Mouse (Mus musculus) kidney, adult 18-20 months (tissue): ENCODE results near the gene Cc2d2b.

ENCODE experiments used
- DNase-seq: peaks from one replicate; pipeline ENCODE4 v3.0.0; 2021

Gene Cc2d2b

DNA sequence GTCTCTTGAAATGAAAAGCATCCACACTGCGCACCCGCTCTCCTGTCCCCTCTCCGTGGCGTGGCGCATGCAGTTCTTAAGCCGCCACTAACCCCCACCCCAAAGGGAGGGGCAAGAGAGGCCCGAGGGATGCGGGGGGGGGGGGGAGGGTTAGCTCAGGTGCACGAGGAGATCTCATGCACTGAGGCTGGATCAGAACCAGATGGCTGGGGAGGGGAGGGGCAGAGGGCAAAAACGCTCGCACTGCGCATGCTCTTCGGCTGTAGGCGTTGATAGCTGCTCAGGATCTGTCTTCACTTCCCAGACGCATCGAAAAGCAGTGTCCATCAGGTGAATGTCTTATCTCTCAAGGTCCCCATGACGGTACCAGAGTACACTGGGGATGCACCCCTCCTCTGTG lies at the start of gene Cc2d2b:
TSS of gene Cc2d2b (plus strand) at position 195 of the 400 bp plus-strand sequence.
- DNase-seq = no peak

DNA sequence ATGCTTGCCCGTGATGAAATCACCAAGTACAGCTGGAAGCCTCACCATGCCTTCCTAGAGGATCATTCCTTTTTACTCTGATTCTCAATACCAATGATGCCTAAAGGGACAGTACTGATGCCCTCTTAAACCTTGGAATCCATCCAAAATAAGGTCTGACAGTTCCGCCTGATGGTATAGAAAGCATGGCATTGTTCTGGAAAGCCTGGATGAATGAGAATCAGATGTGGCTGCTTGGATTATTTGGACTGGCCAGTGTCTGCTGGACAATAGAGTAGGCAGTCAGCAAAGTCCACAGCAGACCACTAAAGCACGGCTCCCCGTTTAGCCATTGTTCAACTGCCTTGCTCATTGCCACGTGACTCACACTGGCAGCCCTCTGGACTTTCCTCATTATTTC lies 48.7 kb upstream of the Cc2d2b start:
- DNase-seq = no peak

DNA sequence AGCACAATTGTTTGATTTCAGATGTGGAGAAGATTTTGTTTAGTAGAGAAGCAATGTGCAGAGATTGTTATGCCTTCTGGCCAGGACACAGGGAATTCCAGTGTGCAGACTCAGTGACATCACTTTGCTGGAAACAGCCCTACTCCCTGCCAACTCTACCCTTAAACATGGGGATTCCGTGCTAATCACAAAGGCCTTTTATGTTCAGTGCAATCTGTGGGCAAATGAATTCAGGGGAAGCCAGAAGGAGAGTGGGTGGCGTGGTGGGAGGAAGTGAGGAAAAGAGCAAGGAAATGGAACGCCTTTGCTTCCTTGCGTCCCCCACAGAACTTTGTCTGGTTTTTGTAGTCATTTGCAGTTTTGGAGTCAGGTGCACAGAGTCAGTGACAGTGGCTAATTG lies 46.1 kb upstream of the Cc2d2b start:
- no peak for DNase-seq

DNA sequence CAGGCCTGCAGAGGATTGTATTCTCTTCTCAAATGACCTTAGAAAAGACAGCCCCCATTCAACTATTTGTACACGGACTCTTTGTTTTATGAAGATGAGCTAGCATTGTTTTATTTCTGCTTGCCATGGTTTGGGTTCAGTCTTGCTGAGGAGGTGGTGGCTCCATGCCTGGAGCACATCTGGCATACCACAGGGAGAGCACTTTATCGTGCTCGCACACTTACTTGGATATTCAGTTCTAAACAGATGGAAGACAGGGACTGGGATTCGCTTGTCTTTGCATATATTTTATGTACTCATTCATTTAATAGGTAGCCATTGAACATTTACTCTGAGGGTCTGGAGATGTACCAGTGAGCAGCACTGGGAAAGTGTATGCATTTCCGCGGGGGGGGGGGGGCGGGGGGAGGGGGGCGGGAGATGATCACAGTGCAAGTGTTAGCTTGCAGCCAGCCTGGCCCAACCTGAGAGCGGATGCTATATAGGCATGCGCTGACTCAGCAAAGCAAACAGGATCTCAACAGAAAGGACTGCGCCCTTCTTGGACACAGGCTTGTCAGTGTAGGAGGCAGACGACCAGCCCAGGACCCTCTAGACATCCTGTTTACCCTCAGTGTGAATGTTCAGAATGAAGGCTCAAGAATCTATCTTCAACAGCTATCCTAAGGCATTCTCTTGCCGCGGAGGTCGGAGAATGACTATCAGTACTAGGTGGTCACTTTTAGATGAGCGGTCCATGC lies 35.5 kb upstream of the Cc2d2b start:
- DNase-seq = no peak

DNA sequence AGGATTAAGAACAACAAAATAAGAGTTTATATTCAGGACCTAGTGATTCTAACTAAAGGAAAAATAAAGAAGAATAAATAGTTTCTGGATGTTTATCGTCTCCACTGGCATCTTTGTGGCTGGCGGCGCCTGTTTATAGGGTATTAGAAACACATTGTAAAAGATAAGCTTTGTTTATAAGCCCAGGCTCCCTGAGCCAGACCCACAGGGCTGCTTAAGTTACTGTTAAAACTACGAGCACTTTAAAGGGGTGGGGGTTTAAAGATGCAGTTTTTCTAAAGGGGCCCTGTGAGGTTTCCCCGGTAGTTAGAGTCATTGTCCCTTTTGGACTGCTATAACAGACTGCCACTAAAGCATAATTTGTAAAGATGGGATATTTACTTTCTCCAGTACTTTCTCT lies 33.9 kb upstream of the Cc2d2b start:
- DNase-seq = no peak

DNA sequence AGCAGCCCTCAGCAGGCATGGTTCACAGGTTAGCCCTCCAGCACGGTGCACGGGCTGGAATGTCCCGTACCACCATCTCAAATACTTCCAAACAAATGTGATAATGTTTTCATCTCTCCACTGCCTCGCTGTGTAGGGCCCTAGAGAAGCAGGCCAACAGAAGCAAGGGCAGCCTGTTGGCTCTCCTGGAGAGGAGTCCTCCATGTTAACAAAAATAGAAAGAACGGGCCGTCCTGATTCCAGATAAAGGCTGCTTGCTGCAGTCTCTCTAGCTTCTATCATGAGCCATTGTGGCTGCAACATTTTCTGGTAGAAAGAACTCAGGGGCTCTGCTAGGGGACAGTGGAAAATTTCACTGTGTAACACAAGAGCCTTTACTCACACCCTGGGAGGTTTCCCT lies 31.6 kb upstream of the Cc2d2b start:
- no peak for DNase-seq

DNA sequence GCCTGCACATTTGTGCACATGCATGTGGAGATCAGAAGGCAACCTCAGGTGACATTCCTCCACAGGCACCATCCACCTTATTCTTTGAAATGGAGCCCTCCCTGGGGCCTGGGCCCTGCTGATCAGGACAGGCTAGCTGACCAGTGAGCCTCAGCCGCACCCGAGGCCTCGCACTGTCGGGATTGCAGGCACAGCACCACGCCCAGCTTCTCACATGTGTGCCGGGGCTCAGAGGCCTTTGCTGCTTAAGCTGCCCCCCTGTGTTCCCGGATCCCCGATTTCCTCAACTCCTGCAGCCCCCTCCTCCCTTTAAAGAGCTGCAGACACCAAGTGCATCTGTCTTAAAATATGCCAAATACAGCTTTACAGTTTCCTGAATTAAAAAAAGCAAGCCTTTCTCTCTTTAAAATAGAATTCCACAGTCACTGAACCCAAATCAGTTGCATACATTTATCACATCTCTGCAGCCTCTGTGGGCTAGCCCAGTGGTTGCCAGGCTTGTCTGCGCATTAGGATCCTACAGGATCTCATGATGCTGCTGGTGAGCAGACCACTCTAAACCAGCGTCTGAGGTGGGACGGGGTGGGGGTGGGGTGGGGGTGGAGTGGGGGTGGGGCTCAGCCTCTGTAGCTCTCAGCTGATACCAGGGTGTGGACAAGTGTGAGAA lies 29.0 kb upstream of the Cc2d2b start:
- DNase-seq = no peak

DNA sequence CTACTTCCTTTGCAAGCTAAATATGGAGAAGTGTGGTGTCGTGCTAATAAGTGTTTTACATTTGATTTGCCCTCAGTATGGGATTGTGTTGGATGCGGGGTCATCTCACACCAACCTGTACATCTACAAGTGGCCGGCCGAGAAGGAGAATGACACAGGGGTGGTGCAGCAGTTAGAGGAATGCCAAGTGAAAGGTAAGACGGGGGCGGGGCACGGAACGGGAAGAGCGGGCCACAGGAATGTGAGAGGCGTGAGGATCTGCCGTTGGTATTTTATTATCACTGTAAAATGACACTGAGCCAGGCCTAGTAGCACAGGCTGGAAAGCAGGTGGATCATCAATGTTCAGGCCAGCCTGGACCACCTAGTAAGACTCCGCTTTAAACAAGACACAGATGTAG lies 28.2 kb upstream of the Cc2d2b start:
- no peak for DNase-seq

DNA sequence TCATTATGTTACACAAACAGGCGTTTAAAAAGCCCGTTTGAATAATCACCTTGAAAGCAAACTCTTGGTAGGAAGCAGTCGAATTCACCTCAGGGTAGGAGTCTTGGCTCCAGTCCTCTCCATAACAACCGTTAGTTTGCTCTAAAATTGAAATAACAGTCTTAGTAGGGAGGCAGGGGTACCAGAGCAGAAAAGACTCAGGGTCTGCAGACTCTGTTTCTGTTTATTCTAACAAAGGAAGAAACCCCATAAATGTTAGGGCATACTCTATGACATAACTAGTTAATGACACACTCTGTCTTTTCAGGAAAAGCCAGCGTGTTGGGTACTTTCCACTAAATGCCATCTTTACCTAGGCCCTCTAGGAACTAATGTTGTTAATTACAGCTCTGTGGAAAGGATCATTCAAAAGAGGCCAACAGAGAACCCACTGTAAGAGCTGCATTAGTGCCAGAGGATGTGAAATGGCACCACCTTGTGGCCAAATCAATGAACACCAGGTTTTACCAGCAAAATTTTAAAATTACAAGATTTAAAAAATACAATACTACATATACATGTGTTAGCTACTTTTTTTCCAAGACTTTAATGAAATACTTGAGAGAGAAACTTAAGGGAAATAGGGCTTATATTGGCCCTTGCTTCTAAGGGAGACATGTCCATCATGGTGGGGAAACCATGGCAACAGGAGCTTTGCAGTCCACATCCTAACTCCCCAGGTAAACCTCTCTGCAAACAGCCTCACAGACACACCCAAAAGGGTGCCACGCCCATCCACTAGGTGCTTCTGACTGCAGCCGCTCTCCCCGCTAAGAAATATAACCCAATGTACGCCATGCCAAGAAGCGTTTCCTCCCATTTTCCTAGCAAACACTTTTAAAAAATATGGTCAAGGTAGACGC lies 26.2 kb upstream of the Cc2d2b start:
- peak; percentile 38 for DNase-seq

DNA sequence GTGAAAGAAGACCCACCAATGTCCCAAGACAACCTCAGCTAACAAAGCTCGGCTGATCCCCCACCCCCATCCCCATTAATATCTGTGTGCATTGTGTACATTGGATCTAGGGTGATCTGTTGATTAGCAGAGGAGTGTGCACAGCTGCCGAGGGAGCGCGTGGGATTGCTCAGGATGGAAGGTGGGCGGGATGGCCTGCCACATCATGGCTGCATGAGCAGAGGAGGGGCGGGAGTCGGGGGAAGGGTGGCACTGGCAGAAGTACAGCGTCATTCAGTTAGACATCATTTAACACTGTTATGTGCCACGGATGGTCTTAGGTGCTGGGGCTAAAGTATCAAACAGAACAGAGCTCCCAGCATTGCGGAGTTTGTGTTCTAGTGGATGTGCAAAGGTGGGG lies 25.0 kb upstream of the Cc2d2b start:
- no peak for DNase-seq

DNA sequence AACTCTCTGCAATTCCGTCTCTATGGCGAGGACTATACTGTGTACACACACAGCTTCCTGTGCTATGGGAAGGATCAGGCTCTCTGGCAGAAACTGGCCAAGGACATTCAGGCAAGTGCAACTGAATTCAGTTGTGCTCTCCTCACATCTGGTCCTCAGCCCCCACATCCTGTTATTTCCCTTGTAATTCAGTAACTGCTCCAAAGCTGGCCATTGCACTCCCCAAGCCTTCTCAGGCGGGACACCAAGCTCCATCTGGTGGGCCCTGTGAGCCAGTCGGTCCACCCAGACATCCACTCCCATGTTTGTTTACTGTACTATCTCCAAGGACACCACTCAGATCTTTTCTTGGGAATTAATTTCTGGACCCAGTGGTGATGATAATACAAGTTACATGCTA lies 22.4 kb upstream of the Cc2d2b start:
- no peak for DNase-seq

DNA sequence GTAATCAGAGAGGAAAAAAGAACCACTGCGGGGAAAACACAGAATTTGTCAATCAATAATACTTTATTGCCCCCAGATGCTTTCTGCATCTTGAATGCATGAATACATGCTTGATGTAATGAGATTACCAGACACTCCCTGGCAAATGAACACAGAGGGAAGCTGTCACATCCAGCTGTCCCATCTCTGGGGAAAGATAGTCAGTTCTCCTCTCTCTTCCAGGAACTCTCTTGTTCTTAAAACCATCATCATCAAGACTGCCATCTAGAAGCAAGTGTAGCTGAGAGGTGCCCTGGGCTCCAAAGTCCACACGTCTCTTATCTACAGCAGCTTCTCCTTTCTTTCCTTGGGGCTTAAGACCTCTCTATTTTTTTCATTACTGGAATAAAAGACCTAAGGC lies 21.9 kb upstream of the Cc2d2b start:
- no peak for DNase-seq

DNA sequence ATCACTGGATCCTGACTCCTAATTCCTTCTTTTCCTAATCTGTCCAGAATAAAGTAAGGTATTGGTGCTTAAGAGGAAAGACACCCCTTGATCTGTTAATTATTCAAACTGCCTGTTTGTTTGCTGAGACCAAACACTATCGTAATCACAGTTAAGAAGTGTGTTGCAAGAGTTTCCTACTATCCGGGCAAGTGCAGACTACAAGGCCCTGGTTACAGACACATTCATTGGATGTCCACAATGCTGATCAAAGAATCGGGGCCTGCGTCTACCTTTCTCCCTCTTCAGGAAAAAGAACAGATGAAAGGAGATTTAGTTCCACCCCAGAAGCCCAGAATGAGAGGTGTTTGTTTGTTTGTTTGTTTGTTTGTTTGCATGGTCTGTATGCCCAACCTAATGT lies 20.3 kb upstream of the Cc2d2b start:
- no peak for DNase-seq

DNA sequence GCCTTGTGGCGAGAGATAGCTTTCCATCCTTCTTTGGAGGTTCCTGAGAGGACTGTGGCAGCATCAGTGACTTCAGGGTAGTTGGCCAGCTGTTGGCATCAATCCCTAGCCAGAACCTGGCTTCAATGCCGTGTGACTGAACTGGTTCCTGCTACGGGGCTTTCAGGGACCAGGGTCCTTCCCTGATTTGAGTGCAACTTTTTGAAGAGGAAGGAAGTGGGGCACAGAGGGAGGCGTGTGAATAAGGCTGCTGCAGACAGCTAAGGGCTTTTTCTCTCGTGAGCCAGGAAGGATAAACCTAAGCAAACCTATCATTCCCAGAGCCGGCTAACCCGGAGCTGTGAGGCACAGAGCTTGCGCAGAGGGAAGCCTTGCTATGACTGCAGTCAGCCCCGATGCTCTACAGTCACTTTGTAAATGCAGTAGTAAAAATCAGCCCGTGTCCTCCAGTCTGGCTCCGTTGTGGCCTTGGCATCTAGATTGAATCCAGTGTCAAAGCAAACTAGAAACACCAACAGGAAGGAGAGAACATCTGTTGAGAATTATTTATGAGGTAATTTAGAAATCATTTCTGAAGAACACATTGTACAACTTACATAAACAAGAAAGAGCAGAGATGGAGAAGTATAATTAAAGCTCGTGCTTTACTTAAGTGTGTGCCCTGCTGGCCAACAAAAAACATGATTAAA lies 19.7 kb upstream of the Cc2d2b start:
- DNase-seq = no peak

DNA sequence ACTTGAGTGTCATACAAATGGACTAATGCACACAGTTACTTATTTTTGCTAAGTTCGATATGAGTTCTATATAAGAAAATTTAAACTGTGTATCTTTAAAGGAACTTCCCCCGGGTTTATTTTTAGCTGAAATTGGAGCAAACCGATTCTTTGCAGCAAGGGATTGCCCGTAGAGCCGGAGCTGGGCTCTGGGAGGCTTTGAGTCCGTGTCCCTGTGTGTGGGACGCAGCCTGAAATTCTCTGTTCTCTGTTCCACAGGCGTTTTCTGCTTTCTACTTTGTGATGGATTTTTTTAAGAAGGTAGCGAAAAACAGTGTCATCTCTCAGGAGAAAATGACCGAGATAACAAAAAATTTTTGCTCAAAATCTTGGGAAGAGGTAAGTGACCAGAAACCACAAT lies 15.1 kb upstream of the Cc2d2b start:
- DNase-seq = no peak

DNA sequence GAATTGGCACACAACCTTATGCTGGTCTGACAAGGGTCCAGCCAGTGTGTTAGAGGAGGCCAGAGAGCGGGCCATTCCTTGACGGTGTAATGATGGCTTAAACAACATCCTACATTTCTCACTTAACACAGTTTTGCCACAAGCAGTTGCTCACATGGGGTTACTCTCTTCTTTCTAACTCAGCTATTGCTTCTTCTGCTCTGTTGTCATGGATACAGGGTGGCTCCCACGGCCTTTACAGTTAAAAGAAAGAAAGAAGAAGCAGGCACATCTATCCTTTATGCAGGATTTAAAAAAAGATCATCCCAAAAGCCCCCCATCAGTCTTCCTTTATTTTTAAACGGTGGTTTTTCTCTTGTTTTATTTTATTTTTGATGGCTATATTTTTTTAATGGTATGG lies 14.7 kb upstream of the Cc2d2b start:
- no peak for DNase-seq

DNA sequence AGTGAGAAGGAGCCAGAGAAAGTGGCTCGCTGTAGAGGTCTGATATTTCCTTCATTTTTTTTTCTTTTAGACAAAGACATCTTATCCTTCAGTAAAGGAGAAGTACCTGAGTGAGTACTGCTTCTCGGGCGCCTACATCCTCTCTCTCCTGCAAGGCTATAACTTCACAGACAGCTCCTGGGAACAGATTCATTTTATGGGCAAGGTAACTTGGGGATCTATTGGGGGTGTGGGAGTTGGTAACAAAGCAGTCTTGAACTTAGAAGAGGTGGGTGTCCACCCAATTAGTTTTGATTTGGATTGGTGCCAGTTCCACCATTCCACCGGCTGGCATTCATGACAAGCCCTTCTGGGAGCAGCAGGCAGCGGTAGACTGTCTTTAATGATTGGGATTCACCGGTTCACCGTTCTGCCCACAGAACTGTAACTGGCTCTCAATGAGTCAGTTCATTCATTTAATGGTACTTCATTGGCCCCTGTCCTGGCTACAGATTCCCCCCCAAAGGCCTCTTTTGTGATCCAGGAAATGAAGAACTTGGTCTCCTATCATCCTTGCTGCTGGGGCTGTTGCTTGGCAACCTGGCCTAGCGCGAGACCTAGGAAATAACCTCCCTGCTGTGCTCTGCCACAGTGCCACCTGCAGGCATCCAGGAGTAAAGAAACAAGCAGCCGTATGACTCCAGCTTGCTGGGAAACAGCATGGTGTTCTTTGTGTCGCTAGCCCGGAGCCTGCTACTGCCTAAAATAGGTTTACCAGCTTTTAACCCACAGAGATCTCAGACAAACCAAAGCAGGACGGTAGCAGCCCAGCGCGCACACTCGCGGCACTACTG lies 11.7 kb upstream of the Cc2d2b start:
- peak; percentile 47 for DNase-seq

DNA sequence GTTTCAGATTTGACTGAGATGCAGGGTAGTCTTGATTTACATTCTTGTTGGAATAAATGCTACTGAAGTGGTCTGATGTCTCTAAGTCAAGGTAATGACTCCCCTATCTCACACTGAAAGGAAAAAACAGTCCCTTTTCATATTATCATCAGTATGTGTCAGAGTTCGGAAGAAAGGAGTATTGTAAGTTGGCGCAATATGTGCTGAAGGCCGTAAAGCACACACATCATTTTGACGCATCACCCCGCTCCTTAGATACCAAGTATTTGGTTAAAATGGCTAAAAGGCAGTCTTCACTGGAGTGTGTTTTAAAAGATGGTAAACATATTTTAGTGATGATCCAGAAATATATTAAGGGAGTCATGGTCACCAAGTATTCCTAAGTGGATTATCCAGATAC lies 10.9 kb upstream of the Cc2d2b start:
- DNase-seq = no peak

DNA sequence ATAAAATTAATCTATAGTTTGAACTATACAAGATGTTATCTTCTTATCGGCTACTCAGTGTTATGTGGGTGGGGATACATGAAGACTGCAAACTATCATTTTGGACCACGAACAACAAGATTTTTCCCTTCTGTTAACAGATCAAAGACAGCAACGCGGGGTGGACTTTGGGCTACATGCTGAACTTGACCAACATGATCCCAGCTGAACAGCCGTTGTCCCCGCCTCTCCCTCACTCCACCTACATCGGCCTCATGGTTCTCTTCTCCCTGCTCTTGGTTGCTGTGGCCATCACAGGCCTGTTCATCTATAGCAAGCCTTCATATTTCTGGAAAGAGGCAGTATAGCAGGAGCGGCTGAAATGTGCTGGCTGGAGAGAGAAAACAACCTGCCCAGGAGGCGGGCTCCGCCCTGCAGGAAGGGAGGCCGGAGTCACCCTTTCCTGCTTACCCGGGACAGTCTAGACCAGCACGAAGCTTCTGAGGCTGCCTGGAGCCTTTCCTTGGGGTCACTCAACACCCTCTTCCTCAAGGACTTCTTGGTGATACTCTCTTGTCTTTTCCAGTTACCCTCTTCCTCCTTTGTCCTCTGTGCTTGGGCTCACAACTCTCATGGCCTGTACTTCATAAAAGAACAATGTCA lies 9.7 kb upstream of the Cc2d2b start:
- no peak for DNase-seq

DNA sequence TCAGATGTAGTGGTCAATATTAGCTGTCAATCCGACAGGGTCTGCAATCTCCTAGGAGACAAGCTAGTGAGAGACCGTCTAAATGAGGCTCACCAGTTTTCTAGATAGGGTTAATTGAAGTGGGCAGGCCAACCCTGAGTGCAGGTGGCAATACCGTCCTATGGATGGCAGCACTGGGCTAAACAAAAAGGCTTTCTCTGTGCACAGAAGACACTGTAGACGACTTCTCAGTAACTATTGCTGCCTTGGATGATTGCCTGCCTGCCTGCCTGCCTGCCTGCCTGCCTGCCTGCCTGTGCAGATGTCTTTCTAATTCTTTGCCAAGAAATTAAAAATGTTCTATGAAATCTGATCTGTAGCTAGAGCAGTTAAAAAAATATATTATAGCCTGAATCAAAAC lies 1.9 kb upstream of the Cc2d2b start:
- no peak for DNase-seq

DNA sequence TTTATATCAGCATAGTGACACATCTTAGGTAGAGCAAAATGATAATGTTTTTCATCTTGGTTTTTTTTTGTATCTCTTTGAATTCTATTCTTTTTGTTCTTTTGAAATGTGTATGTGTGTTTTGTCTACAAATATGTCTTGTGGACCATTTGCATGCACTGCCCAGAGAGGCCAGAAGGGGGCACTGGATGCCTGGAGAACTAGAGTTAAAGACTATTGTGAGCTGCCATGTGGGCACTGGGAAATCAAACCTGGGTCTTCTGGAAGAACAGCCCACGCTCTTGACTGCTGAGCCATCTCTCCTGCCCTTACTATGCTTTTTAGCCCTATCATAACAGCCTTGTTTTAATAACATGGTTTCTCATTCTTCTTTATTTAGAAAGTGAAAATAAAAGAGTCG lies 5.8 kb downstream of the Cc2d2b start:
- DNase-seq = peak; percentile 38

DNA sequence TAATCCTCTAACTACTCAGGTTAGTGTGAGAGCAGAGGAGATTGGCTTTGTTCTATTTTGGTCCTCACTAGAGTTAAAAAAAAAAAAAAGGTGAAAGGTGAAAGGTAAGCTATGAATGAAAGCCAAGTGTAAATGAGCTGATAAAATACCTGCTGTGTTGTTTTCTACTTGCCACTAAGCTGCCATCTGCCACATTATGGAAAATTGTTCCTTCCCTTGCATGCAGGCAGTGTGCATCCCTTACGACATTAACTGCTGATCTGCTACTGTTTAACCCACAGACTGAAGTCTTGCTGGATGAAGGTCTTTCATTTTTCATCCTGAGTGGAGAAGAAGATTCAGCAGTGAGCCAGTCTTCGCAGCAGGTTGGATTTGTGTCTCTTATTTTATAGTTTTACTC lies 11.5 kb downstream of the Cc2d2b start:
- DNase-seq = no peak
